Mouse (Mus musculus) spleen, adult 2 months (tissue): ENCODE data around the gene Has1. TPM values are rescaled to one million over a fixed set of nuclear protein-coding genes. Genes with fewer than 3 reads are reported as not detected.

Experiments
- DNase-seq, 2 experiments: peaks; one replicate each; pipeline versions ENCODE4 v3.0.0 to v3.0.0-alpha.2; 2012 to 2021; ENCODE audit warnings: low spot score in 2 of 2, low read depth in 1 of 2
- H3K27ac ChIP-seq: fragments of 200-500 bp; 2 replicates; pipeline ENCODE4 v1.5.1; 2012; ENCODE audit warnings: low read length, inconsistent platforms; ENCODE audit not compliant: insufficient read depth
- H3K27me3 ChIP-seq: fragments of 200-500 bp; 2 replicates; pipeline ENCODE4 v1.6.1; 2012; ENCODE audit warnings: mild to moderate bottlenecking, moderate library complexity, low read length, inconsistent platforms; ENCODE audit not compliant: control insufficient read depth, insufficient read depth
- H3K36me3 ChIP-seq: fragments of 200-500 bp; 2 replicates; pipeline ENCODE4 v1.6.1; 2012; ENCODE audit warnings: mild to moderate bottlenecking, low read length, inconsistent platforms; ENCODE audit not compliant: control insufficient read depth, insufficient read depth
- H3K4me1 ChIP-seq: fragments of 200-500 bp; 2 replicates; pipeline ENCODE4 v1.6.1; 2011; ENCODE audit warnings: inconsistent platforms; ENCODE audit not compliant: control insufficient read depth, insufficient read depth, insufficient read length
- H3K4me3 ChIP-seq: fragments of 200-500 bp; 2 replicates; pipeline ENCODE4 v1.5.1; 2011; ENCODE audit warnings: mild to moderate bottlenecking, inconsistent platforms; ENCODE audit not compliant: insufficient read depth, insufficient read length; ENCODE audit errors: extremely low read depth
- CTCF ChIP-seq: fragments of 200-500 bp; IDR thresholded peaks from 2 replicates; pipeline ENCODE4 v1.5.1; 2011; ENCODE audit warnings: mild to moderate bottlenecking, inconsistent platforms; ENCODE audit not compliant: insufficient read depth, insufficient read length, insufficient replicate concordance; ENCODE audit errors: extremely low read depth
- POLR2A ChIP-seq: fragments of 200-500 bp; IDR thresholded peaks from 2 replicates; pipeline ENCODE4 v1.6.1; 2011; ENCODE audit warnings: low read depth, low read length, inconsistent platforms
- WGBS: fragments of 180-500 bp; shearing (Covaris S2); methylation state at CpG from one replicate; pipeline ENCODE4 v1.1.7; 2018; 5-methylcytosine and 5-hydroxymethylcytosine counted together
- polyA plus RNA-seq: library from polyadenylated mRNA; depleted of rRNA; stranded (reverse); fragments of >200 nt; gene quantifications from 2 replicates; pipeline ENCODE4 v1.2.3, GENCODE M21; 2012

The Has1 gene
- polyA plus RNA-seq, 1 experiment = 0.11 TPM

DNA sequence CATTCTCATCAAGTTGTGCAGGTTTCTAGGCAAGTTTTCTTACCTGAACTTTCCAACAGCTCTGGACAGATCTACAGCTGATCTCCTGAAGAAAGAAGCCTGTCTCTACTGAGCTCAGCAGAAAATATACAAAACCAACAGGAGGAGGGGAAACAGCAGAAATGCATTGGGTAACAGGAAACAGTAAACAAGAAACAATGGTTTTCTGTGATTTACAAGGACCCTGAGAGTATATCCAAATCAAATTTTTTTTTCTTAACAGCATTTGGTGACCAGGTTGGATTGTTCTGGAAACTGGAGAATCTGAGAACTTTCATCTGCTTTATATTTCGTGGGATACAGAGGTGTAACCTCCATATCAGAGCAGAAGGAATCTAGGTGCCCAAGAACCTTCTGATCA, 28.8 kb upstream of the Has1 start, which contains the start of gene Fpr1:
Fpr1 (minus strand) TSS at position 101 of the 400 bp plus-strand sequence.
- 75% methylated on average over 1 of the region's 1 CpGs for WGBS
- Histone ChIP-seq H3K36me3 (no peaks in the 10 kb centered on the region), H3K27me3 (no peaks in the 10 kb centered on the region; the same call in 1 of the 2 replicates), H3K4me3 (no peak within 1 kb of the TSS; the same call in 1 of the 2 replicates), H3K27ac (no peak within 1 kb of the TSS), H3K4me1 (no peaks in the 10 kb centered on the region)
- TF ChIP-seq CTCF (no peak), POLR2A (no peak)
- no peak for DNase-seq

DNA sequence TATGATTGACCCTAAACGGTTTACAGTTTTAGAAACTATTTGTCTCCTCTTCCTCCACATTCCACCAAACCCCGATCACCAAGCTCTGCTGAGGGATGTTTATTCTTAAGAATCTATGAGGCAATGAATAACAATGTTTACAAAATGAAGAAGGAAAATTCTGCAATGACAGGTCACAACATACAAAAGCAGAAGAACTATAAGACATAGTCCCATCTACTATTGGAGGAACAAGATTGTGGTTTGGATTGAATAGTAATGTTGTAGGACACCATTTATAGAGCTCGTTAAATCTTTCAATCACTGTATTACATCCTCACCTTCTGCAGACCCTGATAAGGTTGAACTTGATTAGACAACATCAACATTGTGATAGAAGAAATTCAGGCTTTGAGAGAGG, 27.7 kb upstream of the Has1 start:
- DNase-seq = no peak
- H3K4me3 ChIP-seq = no peak overlapping the region
- no peak for TF ChIP-seq CTCF
- no peak for TF ChIP-seq POLR2A
- no peaks in the 10 kb centered on the region for H3K36me3 ChIP-seq
- H3K27me3 ChIP-seq = no peaks in the 10 kb centered on the region; the same call in 1 of the 2 replicates
- no peak overlapping the region for H3K27ac ChIP-seq
- 77% methylated on average over 3 of the region's 3 CpGs for WGBS
- no peaks in the 10 kb centered on the region; the same call in 1 of the 2 replicates for H3K4me1 ChIP-seq

DNA sequence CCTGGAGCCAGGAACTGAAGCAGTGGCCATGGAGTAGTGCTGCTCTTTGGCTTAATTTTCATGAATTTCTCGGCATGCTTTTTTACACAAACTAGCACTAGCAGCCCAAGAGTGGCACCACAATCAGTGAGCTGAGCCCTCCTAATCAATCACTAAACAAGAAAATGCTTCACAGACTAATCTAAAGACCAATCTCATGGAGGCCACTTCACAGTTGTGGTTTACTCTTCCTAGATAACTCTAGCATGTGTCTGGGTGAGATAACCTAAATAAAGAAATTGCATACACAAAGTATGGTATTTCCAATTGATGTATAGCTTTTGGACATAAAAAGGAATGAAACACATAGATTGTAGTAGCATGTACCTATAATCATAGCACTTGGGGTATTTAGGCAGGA, 24.3 kb upstream of the Has1 start:
- no peaks in the 10 kb centered on the region; the same call in 1 of the 2 replicates for H3K4me1 ChIP-seq
- TF ChIP-seq POLR2A (no peak), CTCF (no peak)
- WGBS = 86% methylated on average over 1 of the region's 1 CpGs
- no peak overlapping the region for H3K27ac ChIP-seq
- no peak for DNase-seq
- no peak overlapping the region for H3K4me3 ChIP-seq
- no peaks in the 10 kb centered on the region; the same call in 1 of the 2 replicates for H3K27me3 ChIP-seq
- no peaks in the 10 kb centered on the region for H3K36me3 ChIP-seq

DNA sequence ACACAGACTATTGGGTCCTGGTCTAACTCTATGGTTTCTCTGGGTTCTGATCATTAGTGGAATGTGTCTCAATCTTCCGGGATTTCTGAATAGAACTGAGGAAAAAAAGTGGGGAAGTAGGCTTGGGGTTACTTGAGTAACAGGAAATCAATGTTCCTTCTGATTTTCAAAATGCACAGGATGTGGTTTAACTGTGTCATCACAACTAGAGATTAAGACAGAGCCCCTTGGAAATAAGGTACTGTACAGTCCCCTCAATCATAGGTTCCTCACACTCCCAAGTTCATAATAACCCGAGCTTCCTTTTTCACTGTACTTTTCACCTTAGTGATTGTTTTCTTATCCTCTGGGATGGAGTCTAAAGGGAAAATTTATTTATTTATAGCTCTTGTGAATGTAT, 16.7 kb upstream of the Has1 start:
- DNase-seq = no peak
- Histone ChIP-seq H3K36me3 (no peaks in the 10 kb centered on the region), H3K4me3 (no peak overlapping the region), H3K4me1 (no peaks in the 10 kb centered on the region), H3K27me3 (no peaks in the 10 kb centered on the region), H3K27ac (no peak overlapping the region)
- 19% methylated on average over 2 of the region's 2 CpGs for WGBS
- TF ChIP-seq POLR2A (no peak), CTCF (no peak)

DNA sequence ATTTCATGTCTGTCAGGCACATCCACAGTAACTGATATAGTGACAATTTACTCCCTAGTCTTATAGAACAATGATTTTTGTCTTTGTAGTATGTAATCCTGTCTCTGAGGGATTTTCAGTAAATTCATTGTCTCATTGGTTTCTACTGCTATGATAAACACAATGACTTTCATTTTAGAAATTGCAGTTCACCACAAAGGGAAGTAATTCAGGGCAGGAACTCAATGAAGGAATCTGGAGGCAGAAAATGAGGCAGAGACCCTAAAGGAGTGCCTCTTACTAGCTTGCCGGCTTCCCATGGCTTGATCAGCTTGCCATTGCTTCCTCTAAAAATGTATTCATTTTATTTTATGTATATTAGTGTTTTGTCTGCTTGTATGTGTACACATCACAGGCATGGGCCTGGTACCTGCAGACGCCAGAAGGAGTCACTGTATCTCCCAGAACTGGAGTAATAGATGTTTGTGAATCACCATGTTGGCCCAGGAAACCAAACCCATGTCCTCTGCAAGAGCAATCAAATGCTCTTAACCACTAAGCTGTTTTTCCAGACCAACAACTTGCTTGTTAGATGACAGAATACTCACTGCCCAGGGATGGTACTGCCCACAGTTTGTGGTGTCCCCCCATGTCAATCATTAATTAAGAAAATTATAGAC, 16.0 kb upstream of the Has1 start:
- H3K4me3 ChIP-seq = no peak overlapping the region
- no peak for DNase-seq
- no peak overlapping the region; the same call in 1 of the 2 replicates for H3K27ac ChIP-seq
- WGBS = 42% methylated on average over 2 of the region's 2 CpGs
- no peaks in the 10 kb centered on the region for H3K4me1 ChIP-seq
- no peaks in the 10 kb centered on the region for H3K36me3 ChIP-seq
- H3K27me3 ChIP-seq = no peaks in the 10 kb centered on the region
- TF ChIP-seq CTCF = no peak
- TF ChIP-seq POLR2A = no peak

DNA sequence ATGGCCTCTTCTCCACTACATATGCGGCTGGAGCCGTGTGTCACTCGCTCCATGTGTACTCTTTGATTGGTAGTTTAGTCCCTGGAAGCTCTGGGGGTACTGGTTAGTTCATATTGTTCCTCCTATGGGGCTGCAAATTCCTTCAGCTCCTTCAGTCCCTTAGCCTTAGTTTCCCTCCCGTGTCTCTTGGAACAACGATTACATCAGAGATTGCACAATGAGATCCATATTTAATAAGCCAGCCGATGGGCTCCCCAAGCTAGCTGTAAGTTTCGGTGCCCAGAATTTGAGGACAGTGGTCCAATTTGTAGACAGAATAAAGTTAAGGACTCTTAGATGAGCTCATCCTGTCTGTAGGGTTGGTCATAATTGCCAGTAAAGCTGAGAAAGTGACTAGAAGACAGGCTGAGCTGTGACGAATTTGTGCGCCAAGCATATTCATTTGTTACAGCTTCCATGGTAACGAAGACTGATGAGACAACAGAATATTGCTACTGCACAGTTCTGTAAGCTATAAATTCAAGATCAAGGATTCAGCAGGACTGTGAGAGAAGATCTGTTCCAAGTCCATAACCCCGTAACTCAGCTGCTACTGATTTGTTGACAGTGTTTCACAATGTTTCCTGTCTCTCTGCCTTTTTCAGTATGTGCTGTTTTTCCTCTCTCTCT, 11.9 kb upstream of the Has1 start:
- H3K4me1 ChIP-seq = no peaks in the 10 kb centered on the region
- TF ChIP-seq POLR2A (no peak), CTCF (no peak)
- no peaks in the 10 kb centered on the region for H3K27me3 ChIP-seq
- H3K36me3 ChIP-seq = no peaks in the 10 kb centered on the region
- no peak overlapping the region for H3K4me3 ChIP-seq
- no peak for DNase-seq
- no peak overlapping the region; the same call in 1 of the 2 replicates for H3K27ac ChIP-seq
- 83% methylated on average over 11 of the region's 11 CpGs for WGBS

DNA sequence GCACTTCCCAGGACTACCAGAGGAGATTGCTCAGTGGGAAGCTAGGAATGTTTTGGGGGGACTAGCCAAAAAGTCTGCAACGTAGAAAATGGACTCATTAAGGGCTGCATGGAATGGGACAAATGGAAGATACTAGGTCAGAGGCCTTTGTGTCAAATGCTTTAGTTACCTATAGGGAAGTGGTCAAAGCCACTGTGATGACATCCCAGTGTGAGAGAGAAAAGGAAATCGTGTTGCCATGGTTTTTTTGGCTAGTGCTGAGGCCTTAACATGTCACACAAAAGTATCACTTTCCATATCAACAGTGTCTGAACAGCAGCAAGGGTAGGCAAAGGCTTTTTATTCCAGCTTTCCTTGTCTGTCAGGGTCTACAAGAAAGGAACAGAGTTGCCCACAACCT, 10.2 kb upstream of the Has1 start:
- no peak overlapping the region for H3K27ac ChIP-seq
- no peak overlapping the region for H3K4me3 ChIP-seq
- no peaks in the 10 kb centered on the region for H3K36me3 ChIP-seq
- no peak for TF ChIP-seq POLR2A
- no peak for TF ChIP-seq CTCF
- H3K27me3 ChIP-seq = no peaks in the 10 kb centered on the region
- DNase-seq = no peak
- H3K4me1 ChIP-seq = no peaks in the 10 kb centered on the region
- 41% methylated on average over 2 of the region's 2 CpGs for WGBS
